Mouse (Mus musculus) CD4-positive, CD25-positive, alpha-beta regulatory T cell, adult 4 months (primary cell): ENCODE results near the gene Hdac5. TPM values are rescaled to one million over a fixed set of nuclear protein-coding genes. Genes with fewer than 3 reads are reported as not detected.
A peak's percentile ranks its signal among the peaks of the same experiment; 100 is the strongest.
"Not testable (repeated sequence)": the region's sequence is repeated elsewhere in the genome, so short reads cannot be mapped to it uniquely, and the experiment has no call there.

Experiments
- ATAC-seq: one replicate; pipeline ENCODE4 v1.8.0; 2017
- polyA plus RNA-seq, 2 experiments: library from polyadenylated mRNA; unstranded; fragments of 100-300 nt; shearing (Covaris generic); gene quantifications; one replicate each; pipeline ENCODE4 v1.2.1; 2017

Hdac5 gene
- polyA plus RNA-seq, 2 experiments from 2014 or later, result 6.5 to 12.3 TPM

- no peak for ATAC-seq
Observed at GRCm38 (mm10) chr11:102179836-102180235, 50.1 kb downstream of the Hdac5 start.

GRCm38 (mm10) chr11:102168689-102169088 lies 61.3 kb downstream of the Hdac5 start:
- no peak for ATAC-seq

- no peak for ATAC-seq
Observed at GRCm38 (mm10) chr11:102167539-102167938, 62.4 kb downstream of the Hdac5 start.

- ATAC-seq, result no peak
Observed at GRCm38 (mm10) chr11:102165971-102166722, 63.8 kb downstream of the Hdac5 start.

GRCm38 (mm10) chr11:102159781-102160180 lies 70.2 kb downstream of the Hdac5 start:
- no peak for ATAC-seq

- not testable (repeated sequence) for ATAC-seq
Observed at GRCm38 (mm10) chr11:102158024-102158423, 71.9 kb downstream of the Hdac5 start.

GRCm38 (mm10) chr11:102156786-102157089 lies 73.2 kb downstream of the Hdac5 start:
- no peak for ATAC-seq

GRCm38 (mm10) chr11:102156039-102156785 lies 73.8 kb downstream of the Hdac5 start, which contains the start of gene Tmem101:
TSS of gene Tmem101 (minus strand) at chr11:102156404.
- peak; percentile 61 for ATAC-seq

GRCm38 (mm10) chr11:102147213-102147989 lies 82.6 kb downstream of the Hdac5 start:
- ATAC-seq, result no peak

- ATAC-seq, result no peak
Observed at GRCm38 (mm10) chr11:102146531-102146930, 83.4 kb downstream of the Hdac5 start.

- ATAC-seq, result no peak
Observed at GRCm38 (mm10) chr11:102146005-102146404, 84.0 kb downstream of the Hdac5 start.

- ATAC-seq, result no peak
Observed at GRCm38 (mm10) chr11:102145471-102146001, 84.4 kb downstream of the Hdac5 start, which contains the start of gene Nags. TSS of gene Nags (plus strand) at chr11:102145513.

GRCm38 (mm10) chr11:102144957-102145470 lies 85.0 kb downstream of the Hdac5 start:
- ATAC-seq, result no peak

Other genes starting within 250 kb of the Hdac5 start
- not detected for gene Cfap97d1, start 245.9 kb downstream of the Hdac5 start, polyA plus RNA-seq
- 1 to 10 TPM; 1.6 to 1.7 TPM for gene Dusp3, start 243.2 kb downstream of the Hdac5 start, polyA plus RNA-seq
- under 1 TPM in 1 of 2 experiments, not detected in 1; 0.42 TPM for gene Mpp3, start 201.7 kb downstream of the Hdac5 start, polyA plus RNA-seq
- gene Cd300lg, start 188.7 kb downstream of the Hdac5 start, polyA plus RNA-seq, result not detected
- gene Mpp2, start 141.7 kb downstream of the Hdac5 start, polyA plus RNA-seq, result 1 to 10 TPM; 1.3 to 3.6 TPM
- gene Ppy, start 128.8 kb downstream of the Hdac5 start, polyA plus RNA-seq, result not detected
- gene Pyy, start 122.3 kb downstream of the Hdac5 start, polyA plus RNA-seq, result not detected
- gene Nags, start 84.7 kb downstream of the Hdac5 start, polyA plus RNA-seq, result not detected
- 10 to 100 TPM; 10.8 to 19.6 TPM for gene Tmem101, start 73.8 kb downstream of the Hdac5 start, polyA plus RNA-seq
- 10 to 100 TPM; 33.4 to 69.4 TPM for gene Lsm12, start 44.9 kb downstream of the Hdac5 start, polyA plus RNA-seq
- 10 to 100 TPM; 29.1 to 53.9 TPM for gene G6pc3, start 40.5 kb downstream of the Hdac5 start, polyA plus RNA-seq
- 1 to 10 TPM in 1 of 2 experiments, under 1 TPM in 1; 0.40 to 1.8 TPM for gene BC030867, start 18.7 kb upstream of the Hdac5 start, polyA plus RNA-seq
- gene Asb16, start 38.6 kb upstream of the Hdac5 start, polyA plus RNA-seq, result not detected
- 10 to 100 TPM; 64.7 to 80.5 TPM for gene Tmub2, start 54.8 kb upstream of the Hdac5 start, polyA plus RNA-seq
- gene Atxn7l3, start 66.5 kb upstream of the Hdac5 start, polyA plus RNA-seq, result 1 to 10 TPM; 7.2 to 7.3 TPM
- 10 to 100 TPM; 46.1 to 51.1 TPM for gene Ubtf, start 89.6 kb upstream of the Hdac5 start, polyA plus RNA-seq
- not detected for gene Slc4a1, start 136.0 kb upstream of the Hdac5 start, polyA plus RNA-seq
- 1 to 10 TPM; 3.3 to 3.5 TPM for gene Rundc3a, start 163.2 kb upstream of the Hdac5 start, polyA plus RNA-seq
- gene Slc25a39, start 177.8 kb upstream of the Hdac5 start, polyA plus RNA-seq, result 10 to 100 TPM; 44.0 to 44.2 TPM
- gene Grn, start 200.1 kb upstream of the Hdac5 start, polyA plus RNA-seq, result 10 to 100 TPM; 23.3 to 51.4 TPM
- not detected for gene Fam171a2, start 217.5 kb upstream of the Hdac5 start, polyA plus RNA-seq
- 1 to 10 TPM in 1 of 2 experiments, under 1 TPM in 1; 0.36 to 1.5 TPM for gene Itga2b, start 240.0 kb upstream of the Hdac5 start, polyA plus RNA-seq